Mouse (Mus musculus): ENCODE results near the gene Vmn1r55. TPM values are rescaled to one million over a fixed set of nuclear protein-coding genes. Genes with fewer than 3 reads are reported as not detected.

The Vmn1r55 gene
- total and polyA plus RNA-seq, 3 experiments: not detected

DNA sequence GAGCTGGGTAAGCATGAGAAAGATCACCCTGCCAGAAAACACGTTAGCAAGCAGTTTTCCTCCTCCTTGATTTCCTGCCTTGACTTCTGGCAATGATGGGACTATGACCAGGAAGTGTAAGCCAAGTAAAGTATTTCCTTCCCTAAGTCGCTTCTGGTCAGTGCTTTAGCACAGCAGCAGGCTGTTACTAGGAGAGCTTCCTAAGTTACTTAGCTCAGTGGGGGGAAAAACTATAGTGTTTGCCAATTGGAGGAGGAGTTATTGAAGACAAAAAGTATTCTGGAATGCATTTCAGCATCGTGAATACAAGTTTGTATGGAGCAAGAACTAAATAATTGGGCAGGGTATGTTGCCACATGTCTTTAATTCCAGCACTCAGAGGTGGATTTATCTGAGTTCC is 36.8 kb downstream of the Vmn1r55 start:
- TF ChIP-seq EP300 (IDR thresholded peaks at IDR 0.05; ENCODE audit: low read depth in 1 of 2, low read length in 2 of 2) (no peak), JUND (IDR thresholded peaks at IDR 0.05; ENCODE audit: low read depth, low read length) (no peak), KAT2A (conservative IDR thresholded peaks at IDR 0.05; ENCODE audit: low read depth, low read length) (no peak), SMC3 (IDR thresholded peaks at IDR 0.05; ENCODE audit: low read depth, low read length) (no peak), MAFK (IDR thresholded peaks at IDR 0.05; ENCODE audit: borderline replicate concordance, low read depth, low read length) (no peak), HCFC1 (IDR thresholded peaks at IDR 0.05; ENCODE audit: low read depth, low read length) (no peak), CHD2 (IDR thresholded peaks at IDR 0.05; ENCODE audit: low read length) (no peak), ZMIZ1 (IDR thresholded peaks at IDR 0.05; ENCODE audit: low read depth, low read length) (no peak), MYB (IDR thresholded peaks at IDR 0.05; ENCODE audit: low read depth, low read length) (no peak), RCOR1 (IDR thresholded peaks at IDR 0.05; ENCODE audit: low read depth, low read length) (no peak)
- no peak overlapping the region for H3K27ac ChIP-seq (ENCODE audit: control insufficient read depth, low read depth, low read length)
- no peak overlapping the region for H3K4me3 ChIP-seq (ENCODE audit: control insufficient read depth in 1 of 2, insufficient read depth in 1 of 2, low read depth in 2 of 2, low read length in 2 of 2)
- no peaks in the 10 kb centered on the region for H3K36me3 ChIP-seq (ENCODE audit: control insufficient read depth in 1 of 2, insufficient read depth in 2 of 2, low read length in 2 of 2)
- H3K4me1 ChIP-seq (ENCODE audit: control insufficient read depth in 1 of 2, insufficient read depth in 2 of 2, low read length in 2 of 2): no peaks in the 10 kb centered on the region
- H3K79me2 ChIP-seq (ENCODE audit: control insufficient read depth, insufficient read depth, low read length, poor library complexity): no peaks in the 10 kb centered on the region
- H3K9ac ChIP-seq (ENCODE audit: control insufficient read depth, low read depth, low read length, poor library complexity, severe bottlenecking): no peak overlapping the region
- no peak for DNase-seq (ENCODE audit: low read depth, low spot score)
- no peaks in the 10 kb centered on the region for H3K27me3 ChIP-seq (ENCODE audit: control insufficient read depth in 1 of 2, insufficient read depth in 2 of 2, low read length in 2 of 2)
- no peaks in the 10 kb centered on the region for H3K9me3 ChIP-seq (replicated peaks; ENCODE audit: insufficient read depth, low read length)

DNA sequence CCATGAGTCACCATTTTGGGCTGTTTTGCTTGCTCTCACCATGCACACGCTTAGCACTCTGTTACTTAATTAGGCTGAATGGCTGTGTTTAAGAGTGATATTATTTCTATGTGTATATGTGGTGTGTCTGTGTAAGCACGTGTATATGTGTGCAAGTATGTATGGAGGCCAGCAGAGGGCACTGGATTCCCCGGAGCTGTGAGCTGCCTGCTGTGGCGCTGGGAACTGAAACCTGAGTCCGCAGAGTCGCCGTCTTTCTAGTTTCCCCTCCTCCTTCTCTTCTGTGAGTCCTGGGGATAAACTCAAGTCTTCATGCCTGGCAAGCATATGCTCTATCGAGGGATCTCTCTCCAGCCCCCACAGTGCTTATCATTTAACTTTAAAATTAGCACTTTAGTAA is 40.2 kb downstream of the Vmn1r55 start:
- Histone ChIP-seq H3K36me3 (ENCODE audit: control insufficient read depth in 1 of 2, insufficient read depth in 2 of 2, low read length in 2 of 2) (no peaks in the 10 kb centered on the region), H3K27me3 (ENCODE audit: control insufficient read depth in 1 of 2, insufficient read depth in 2 of 2, low read length in 2 of 2) (no peaks in the 10 kb centered on the region), H3K4me3 (ENCODE audit: control insufficient read depth in 1 of 2, insufficient read depth in 1 of 2, low read depth in 2 of 2, low read length in 2 of 2) (no peak overlapping the region), H3K9me3 (replicated peaks; ENCODE audit: insufficient read depth, low read length) (no peaks in the 10 kb centered on the region), H3K79me2 (ENCODE audit: control insufficient read depth, insufficient read depth, low read length, poor library complexity) (no peaks in the 10 kb centered on the region), H3K27ac (ENCODE audit: control insufficient read depth, low read depth, low read length) (no peak overlapping the region), H3K4me1 (ENCODE audit: control insufficient read depth in 1 of 2, insufficient read depth in 2 of 2, low read length in 2 of 2) (no peaks in the 10 kb centered on the region), H3K9ac (ENCODE audit: control insufficient read depth, low read depth, low read length, poor library complexity, severe bottlenecking) (no peak overlapping the region)
- TF ChIP-seq CTCF (IDR thresholded peaks at IDR 0.05 in 2 of 3, conservative IDR thresholded peaks at IDR 0.05 in 1 of 3; ENCODE audit: control insufficient read depth in 1 of 3, insufficient read depth in 1 of 3, low read depth in 2 of 3, low read length in 3 of 3, poor library complexity in 1 of 3, severe bottlenecking in 1 of 3): peak in 1 of 3 experiments; percentile 9; a peak in 1 of 6 replicates
- TF ChIP-seq EP300 (IDR thresholded peaks at IDR 0.05; ENCODE audit: low read depth in 1 of 2, low read length in 2 of 2): no peak
- TF ChIP-seq HCFC1 (IDR thresholded peaks at IDR 0.05; ENCODE audit: low read depth, low read length): no peak
- no peak for TF ChIP-seq POLR2AphosphoS5 (IDR thresholded peaks at IDR 0.05; ENCODE audit: borderline replicate concordance, low read depth, low read length)
- TF ChIP-seq MAX (IDR thresholded peaks at IDR 0.05; ENCODE audit: low read length): no peak
- DNase-seq (ENCODE audit: low read depth, low spot score): no peak

DNA sequence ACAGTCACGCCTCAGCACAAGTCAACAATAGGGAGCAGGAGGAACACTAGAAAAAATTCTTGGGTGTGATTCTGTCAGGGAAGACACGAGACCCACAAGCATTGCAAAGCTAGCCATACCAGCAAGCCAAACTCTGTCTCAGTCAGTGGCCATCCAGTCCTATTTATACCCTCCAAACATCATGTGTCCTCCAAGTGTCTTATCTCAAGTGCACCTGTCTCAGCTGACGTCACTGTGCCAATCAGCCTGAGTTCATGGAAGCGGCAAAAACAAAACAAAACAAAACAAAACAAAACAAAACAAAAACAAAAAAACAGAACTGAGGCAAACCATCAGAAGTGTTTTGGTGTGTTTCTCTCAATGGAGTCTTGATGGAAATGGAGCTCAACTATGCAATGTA is 41.2 kb downstream of the Vmn1r55 start:
- H3K4me1 ChIP-seq (ENCODE audit: control insufficient read depth in 1 of 2, insufficient read depth in 2 of 2, low read length in 2 of 2): no peaks in the 10 kb centered on the region
- H3K4me3 ChIP-seq (ENCODE audit: control insufficient read depth in 1 of 2, insufficient read depth in 1 of 2, low read depth in 2 of 2, low read length in 2 of 2): no peak overlapping the region
- H3K27ac ChIP-seq (ENCODE audit: control insufficient read depth, low read depth, low read length): no peak overlapping the region
- no peaks in the 10 kb centered on the region for H3K36me3 ChIP-seq (ENCODE audit: control insufficient read depth in 1 of 2, insufficient read depth in 2 of 2, low read length in 2 of 2)
- H3K79me2 ChIP-seq (ENCODE audit: control insufficient read depth, insufficient read depth, low read length, poor library complexity): no peaks in the 10 kb centered on the region
- H3K9ac ChIP-seq (ENCODE audit: control insufficient read depth, low read depth, low read length, poor library complexity, severe bottlenecking): no peak overlapping the region
- no peak for TF ChIP-seq TCF12 (IDR thresholded peaks at IDR 0.05; ENCODE audit: low read depth, low read length)
- TF ChIP-seq USF1 (IDR thresholded peaks at IDR 0.05; ENCODE audit: low read depth, low read length): no peak
- TF ChIP-seq CTCF (IDR thresholded peaks at IDR 0.05 in 2 of 3, conservative IDR thresholded peaks at IDR 0.05 in 1 of 3; ENCODE audit: control insufficient read depth in 1 of 3, insufficient read depth in 1 of 3, low read depth in 2 of 3, low read length in 3 of 3, poor library complexity in 1 of 3, severe bottlenecking in 1 of 3): no peak
- TF ChIP-seq MAZ (IDR thresholded peaks at IDR 0.05; ENCODE audit: low read depth, low read length): no peak
- TF ChIP-seq CHD1 (IDR thresholded peaks at IDR 0.05; ENCODE audit: low read depth, low read length): no peak
- no peak for TF ChIP-seq NELFE (IDR thresholded peaks at IDR 0.05; ENCODE audit: low read depth, low read length)
- no peak for TF ChIP-seq MAFK (IDR thresholded peaks at IDR 0.05; ENCODE audit: borderline replicate concordance, low read depth, low read length)
- TF ChIP-seq HCFC1 (IDR thresholded peaks at IDR 0.05; ENCODE audit: low read depth, low read length): no peak
- no peak for TF ChIP-seq E2F4 (IDR thresholded peaks at IDR 0.05; ENCODE audit: borderline replicate concordance, low read depth, low read length)
- TF ChIP-seq MYB (IDR thresholded peaks at IDR 0.05; ENCODE audit: low read depth, low read length): no peak
- no peak for TF ChIP-seq POLR2AphosphoS2 (IDR thresholded peaks at IDR 0.05; ENCODE audit: low read length)
- no peak for TF ChIP-seq MYC (IDR thresholded peaks at IDR 0.05; ENCODE audit: low read depth, low read length)
- TF ChIP-seq NRF1 (IDR thresholded peaks at IDR 0.05; ENCODE audit: insufficient read depth, low read depth, low read length, poor library complexity, severe bottlenecking): no peak
- no peak for TF ChIP-seq SMC3 (IDR thresholded peaks at IDR 0.05; ENCODE audit: low read depth, low read length)
- TF ChIP-seq ELF1 (IDR thresholded peaks at IDR 0.05; ENCODE audit: low read depth, low read length): no peak
- TF ChIP-seq TBP (IDR thresholded peaks at IDR 0.05; ENCODE audit: low read depth, low read length): no peak
- no peak for TF ChIP-seq KAT2A (conservative IDR thresholded peaks at IDR 0.05; ENCODE audit: low read depth, low read length)
- H3K9me3 ChIP-seq (replicated peaks; ENCODE audit: insufficient read depth, low read length): no peaks in the 10 kb centered on the region
- DNase-seq (ENCODE audit: low read depth, low spot score): no peak
- H3K27me3 ChIP-seq (ENCODE audit: control insufficient read depth in 1 of 2, insufficient read depth in 2 of 2, low read length in 2 of 2): no peaks in the 10 kb centered on the region
